Mouse (Mus musculus) lung, postnatal 36 days (tissue): ENCODE measurements at regions not wholly inside any gene's neighbourhood (a gene's known extent, or its start where the extent isn't known, plus 50 kb on each side); places are given as distances from the start of the nearest gene placed in this dataset.
A peak's percentile ranks its signal among the peaks of the same experiment; 100 is the strongest.

ENCODE experiments used
- DNase-seq: peaks from one replicate; pipeline ENCODE4 v3.0.0; 2022; ENCODE audit warnings: mixed read lengths

DNA sequence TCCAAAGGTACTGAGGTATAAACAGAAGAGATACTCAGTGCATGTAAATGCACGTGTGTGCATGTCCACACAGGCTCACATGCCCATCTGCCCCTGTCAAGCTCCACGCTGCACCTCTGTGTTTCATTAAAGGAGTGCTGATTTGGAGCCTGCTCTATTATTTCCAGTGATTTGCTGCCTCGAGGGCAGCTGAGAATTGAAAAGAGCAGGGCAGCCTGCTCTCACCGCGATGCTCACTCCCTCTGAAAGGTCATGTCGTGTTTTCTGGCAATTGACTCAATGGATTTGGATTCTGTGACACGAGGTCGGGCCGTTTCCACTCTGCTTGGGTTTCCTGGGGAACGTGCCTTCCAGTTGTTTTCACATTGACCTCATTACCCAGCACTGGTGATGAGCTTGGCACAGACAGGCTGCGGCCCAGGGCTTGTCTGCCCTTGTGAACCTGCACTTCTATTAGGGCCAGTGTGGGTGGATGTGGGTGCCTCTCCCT lies 167.1 kb downstream of the Fam169b start:
- DNase-seq = no peak

DNA sequence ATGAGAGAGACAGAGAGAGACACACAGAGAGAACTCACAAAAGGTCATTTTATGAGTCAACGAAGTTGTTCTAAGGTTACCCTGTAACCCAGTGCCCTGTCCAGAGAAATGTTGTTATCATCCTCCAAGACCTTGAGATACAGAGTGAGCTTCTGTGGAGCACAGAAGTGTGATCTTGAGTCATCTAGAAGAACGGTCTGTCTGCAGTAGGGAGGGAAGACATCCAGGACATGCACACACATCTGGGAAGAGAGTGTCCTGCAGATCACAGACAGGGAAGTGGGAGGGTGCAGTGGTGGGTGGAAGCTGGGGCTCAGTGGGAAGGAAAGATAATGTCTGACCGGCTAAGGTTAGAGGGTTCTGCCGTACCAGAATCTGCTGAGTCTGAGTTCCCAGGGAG lies 155.3 kb downstream of the Fam169b start:
- no peak for DNase-seq

DNA sequence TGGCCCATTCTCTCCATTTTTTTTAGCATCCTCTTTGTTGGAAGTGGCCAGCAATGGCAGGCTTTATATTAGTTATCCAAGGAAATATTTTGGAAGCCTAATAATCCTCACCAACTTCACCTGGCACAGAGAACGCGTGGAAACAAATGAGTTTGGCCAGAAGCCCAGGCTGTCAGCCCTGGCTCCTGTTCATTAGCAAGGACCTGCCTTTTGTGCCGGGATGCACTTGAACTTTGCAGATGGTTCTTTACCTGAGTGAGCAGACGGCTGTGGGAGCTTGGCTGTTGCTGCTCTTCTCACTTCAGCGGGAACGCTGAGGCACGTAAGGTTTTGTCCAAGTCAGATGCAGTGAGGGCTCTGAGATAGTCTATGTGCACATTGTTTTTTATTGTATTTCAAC lies 142.3 kb downstream of the Fam169b start:
- peak; percentile 4 for DNase-seq

DNA sequence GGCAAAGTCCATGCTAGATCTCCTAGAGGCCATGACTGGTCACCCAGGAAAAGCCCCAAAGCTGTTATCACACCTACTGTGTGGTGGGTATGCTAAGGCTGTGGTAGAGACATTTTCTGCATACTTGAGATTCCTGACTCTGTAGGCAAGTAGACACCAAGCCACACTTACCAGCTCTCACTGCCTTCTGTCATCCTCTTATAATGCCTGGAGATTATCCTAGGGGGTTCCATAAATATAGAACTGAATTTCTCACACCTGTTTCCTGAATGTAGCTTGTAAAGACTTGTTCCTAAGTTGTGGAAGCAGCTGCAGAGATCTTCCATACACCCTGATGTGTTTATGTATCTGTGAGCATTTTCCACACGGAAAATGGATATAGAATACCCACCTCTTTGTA lies 139.1 kb downstream of the Fam169b start:
- DNase-seq = no peak
